Mouse (Mus musculus) embryonic facial prominence, embryonic 14.5 days (tissue): ENCODE results near the gene Hspb8. TPM values are rescaled to one million over a fixed set of nuclear protein-coding genes. Genes with fewer than 3 reads are reported as not detected.
"Not testable (repeated sequence)": the region's sequence is repeated elsewhere in the genome, so short reads cannot be mapped to it uniquely, and the experiment has no call there.

Source experiments
- ATAC-seq: fragments of 200-750 bp; cut with Nextera tagmentation; 2 replicates; pipeline ENCODE4 v1.8.0; 2017; ENCODE audit warnings: low read depth, moderate number of reproducible peaks, moderate TSS enrichment
- DNase-seq: peaks from one replicate; pipeline ENCODE4 v3.0.0-alpha.2; 2015; ENCODE audit warnings: low spot score
- H3K27ac ChIP-seq: fragments of 300-500 bp; sonication (generic); replicated peaks from 2 replicates; pipeline ENCODE4 v1.5.1; 2014; ENCODE audit warnings: low read depth, mild to moderate bottlenecking, low read length, moderate library complexity
- H3K27me3 ChIP-seq: fragments of 300-500 bp; sonication (generic); replicated peaks from 2 replicates; pipeline ENCODE4 v1.6.1; 2014; ENCODE audit warnings: low read length; ENCODE audit not compliant: control insufficient read depth, insufficient read depth
- H3K36me3 ChIP-seq: fragments of 300-500 bp; sonication (generic); 2 replicates; pipeline ENCODE4 v1.6.1; 2014; ENCODE audit warnings: low read length, mixed read lengths; ENCODE audit not compliant: control insufficient read depth, insufficient read depth
- H3K4me1 ChIP-seq: fragments of 300-500 bp; sonication (generic); 2 replicates; pipeline ENCODE4 v1.6.1; 2014; ENCODE audit warnings: antibody characterized with exemption, low read length; ENCODE audit not compliant: control insufficient read depth, insufficient read depth
- H3K4me2 ChIP-seq: fragments of 300-500 bp; sonication (generic); 2 replicates; pipeline ENCODE4 v1.6.1; 2014; ENCODE audit warnings: low read depth, mild to moderate bottlenecking, low read length, moderate library complexity, mixed read lengths
- H3K4me3 ChIP-seq: fragments of 300-500 bp; sonication (generic); 2 replicates; pipeline ENCODE4 v1.5.1; 2014; ENCODE audit warnings: low read depth, mild to moderate bottlenecking, low read length
- H3K9ac ChIP-seq: fragments of 300-500 bp; sonication (generic); 2 replicates; pipeline ENCODE4 v1.6.1; 2014; ENCODE audit warnings: low read depth, mild to moderate bottlenecking, low read length, moderate library complexity, mixed read lengths
- H3K9me3 ChIP-seq: fragments of 300-500 bp; sonication (generic); 2 replicates; pipeline ENCODE4 v1.6.1; 2016; ENCODE audit warnings: low read length; ENCODE audit not compliant: control insufficient read depth
- WGBS: fragments of 180-500 bp; shearing (Covaris S2); extraction: QIAGEN DNeasy Blood & Tissue Kit; methylation state at CpG from one replicate; pipeline ENCODE4 v1.1.7; 2014; 5-methylcytosine and 5-hydroxymethylcytosine counted together
- polyA plus RNA-seq: library from polyadenylated mRNA; unstranded; fragments of >200 nt; fragmentation: Nextera tagmentation; extraction: Ambion mirVana; gene quantifications from 2 replicates; pipeline ENCODE4 v1.2.1, GENCODE M21; 2014

The Hspb8 gene
- polyA plus RNA-seq, 1 experiment from 2014 or later, result 27.3 TPM

GRCm38 (mm10) chr5:116438328-116438727, 15.7 kb upstream of the Hspb8 start:
- no peaks in the 10 kb centered on the region; the same call in 1 of the 2 replicates for H3K27me3 ChIP-seq
- 44% methylated on average over 4 of the region's 4 CpGs for WGBS
- H3K36me3 ChIP-seq, result no peaks in the 10 kb centered on the region
- no peak overlapping the region for H3K4me2 ChIP-seq
- ATAC-seq (no peak), DNase-seq (no peak)
- H3K4me1 ChIP-seq, result peaks cover 3% of the 10 kb centered on the region; the same call in 1 of the 2 replicates
- no peak overlapping the region for H3K9ac ChIP-seq
- H3K4me3 ChIP-seq, result no peak overlapping the region
- H3K9me3 ChIP-seq, result no peaks in the 10 kb centered on the region
- no peak overlapping the region for H3K27ac ChIP-seq

- peaks cover 3% of the 10 kb centered on the region; the same call in 1 of the 2 replicates for H3K4me1 ChIP-seq
- H3K27me3 ChIP-seq, result no peaks in the 10 kb centered on the region
- no peak overlapping the region for H3K27ac ChIP-seq
- H3K9me3 ChIP-seq, result no peaks in the 10 kb centered on the region
- DNase-seq (no peak), ATAC-seq (no peak)
- H3K4me2 ChIP-seq, result no peak overlapping the region
- no peaks in the 10 kb centered on the region for H3K36me3 ChIP-seq
- H3K9ac ChIP-seq, result no peak overlapping the region
- H3K4me3 ChIP-seq, result no peak overlapping the region
Measured at GRCm38 (mm10) chr5:116436117-116436516, 13.5 kb upstream of the Hspb8 start.

DNA sequence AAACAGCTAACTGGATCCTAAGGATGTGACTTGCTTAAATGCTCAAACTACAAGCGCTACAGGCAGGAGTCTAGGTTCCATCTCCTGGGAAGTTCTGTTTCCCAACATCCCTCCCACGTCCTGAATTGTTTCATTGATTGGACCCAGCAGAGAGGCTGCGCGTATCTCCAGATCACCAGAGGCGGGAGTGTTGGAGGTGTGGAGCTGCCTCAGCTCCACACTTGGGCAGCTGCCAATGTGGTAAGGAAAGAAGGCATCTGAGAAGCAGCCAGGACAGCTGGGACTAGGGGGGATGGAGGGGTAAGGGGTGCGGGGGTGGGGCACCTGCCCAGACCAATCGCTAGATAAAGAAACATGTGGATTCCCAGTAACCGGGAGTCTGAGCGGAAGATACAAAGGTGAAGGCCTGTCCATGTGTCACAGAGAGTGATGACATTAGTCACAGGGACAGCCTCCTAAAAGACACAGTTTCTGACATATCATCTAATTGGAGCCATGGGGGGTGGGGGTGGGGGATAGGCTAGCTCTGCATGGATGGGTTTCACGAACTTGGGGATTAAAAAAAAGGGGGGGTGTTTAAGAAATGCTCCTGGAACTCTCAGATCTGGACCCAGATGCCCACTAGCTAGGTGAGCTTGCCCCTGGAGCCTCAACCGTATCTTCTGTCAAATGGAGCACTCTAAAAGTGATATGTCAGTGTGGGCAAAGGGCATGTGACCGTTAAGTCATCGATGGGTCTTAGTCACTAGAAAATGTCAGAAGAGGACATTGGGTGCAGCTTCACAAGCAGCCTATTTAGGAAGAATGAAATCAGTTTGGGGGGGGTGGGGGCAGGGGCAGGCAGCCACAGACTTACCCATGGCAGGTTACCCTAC, 12.5 kb upstream of the Hspb8 start:
- Histone ChIP-seq H3K4me1 (peaks cover 3% of the 10 kb centered on the region; the same call in 1 of the 2 replicates), H3K4me3 (no peak overlapping the region), H3K4me2 (no peak overlapping the region), H3K9ac (no peak overlapping the region), H3K27ac (no peak overlapping the region), H3K36me3 (no peaks in the 10 kb centered on the region), H3K27me3 (no peaks in the 10 kb centered on the region), H3K9me3 (no peaks in the 10 kb centered on the region)
- peak; percentile 83 for DNase-seq
- peak; percentile 77 for ATAC-seq
- WGBS, result 47% methylated on average over 13 of the region's 13 CpGs

- H3K9me3 ChIP-seq, result no peaks in the 10 kb centered on the region
- no peak overlapping the region for H3K27ac ChIP-seq
- no peak overlapping the region for H3K4me3 ChIP-seq
- H3K4me2 ChIP-seq, result no peak overlapping the region
- DNase-seq (peak; percentile 57), ATAC-seq (peak; percentile 38; the same call in 1 of the 2 replicates)
- WGBS, result 32% methylated on average over 7 of the region's 7 CpGs
- H3K9ac ChIP-seq, result no peak overlapping the region
- H3K27me3 ChIP-seq, result no peaks in the 10 kb centered on the region
- H3K36me3 ChIP-seq, result no peaks in the 10 kb centered on the region
- peaks cover 3% of the 10 kb centered on the region; the same call in 1 of the 2 replicates for H3K4me1 ChIP-seq
Measured at GRCm38 (mm10) chr5:116432871-116433270, 10.2 kb upstream of the Hspb8 start.

GRCm38 (mm10) chr5:116426701-116427100, 4.0 kb upstream of the Hspb8 start:
- no peaks in the 10 kb centered on the region for H3K9me3 ChIP-seq
- no peak overlapping the region for H3K27ac ChIP-seq
- H3K4me3 ChIP-seq, result no peak overlapping the region
- DNase-seq, result no peak
- WGBS, result 80% methylated on average over 2 of the region's 2 CpGs
- no peak overlapping the region for H3K4me2 ChIP-seq
- peaks cover 14% of the 10 kb centered on the region for H3K4me1 ChIP-seq
- no peaks in the 10 kb centered on the region for H3K36me3 ChIP-seq
- no peaks in the 10 kb centered on the region; the same call in 1 of the 2 replicates for H3K27me3 ChIP-seq
- ATAC-seq, result no peak
- H3K9ac ChIP-seq, result no peak overlapping the region

GRCm38 (mm10) chr5:116425709-116426108, 3.0 kb upstream of the Hspb8 start:
- whole genome bisulfite sequencing, result 89% methylated on average over 3 of the region's 3 CpGs
- not testable (repeated sequence) for H3K4me2 ChIP-seq, H3K36me3 ChIP-seq, H3K27me3 ChIP-seq, DNase-seq, H3K27ac ChIP-seq, H3K9ac ChIP-seq, H3K9me3 ChIP-seq, H3K4me3 ChIP-seq, ATAC-seq
- H3K4me1 ChIP-seq, result peaks cover 16% of the 10 kb centered on the region

GRCm38 (mm10) chr5:116425273-116425672, 2.6 kb upstream of the Hspb8 start:
- H3K9me3 ChIP-seq, result no peaks in the 10 kb centered on the region
- H3K9ac ChIP-seq, result no peak overlapping the region
- no peak overlapping the region for H3K27ac ChIP-seq
- no peak for DNase-seq
- no peak for ATAC-seq
- no peaks in the 10 kb centered on the region; the same call in 1 of the 2 replicates for H3K27me3 ChIP-seq
- 47% methylated on average over 7 of the region's 7 CpGs for WGBS
- peaks cover 20% of the 10 kb centered on the region for H3K4me1 ChIP-seq
- no peak overlapping the region for H3K4me3 ChIP-seq
- H3K4me2 ChIP-seq, result no peak overlapping the region
- H3K36me3 ChIP-seq, result no peaks in the 10 kb centered on the region

- Histone ChIP-seq H3K27ac (no peak overlapping the region), H3K4me1 (peaks cover 20% of the 10 kb centered on the region), H3K4me3 (no peak overlapping the region), H3K9me3 (no peaks in the 10 kb centered on the region), H3K36me3 (no peaks in the 10 kb centered on the region), H3K9ac (no peak overlapping the region), H3K4me2 (no peak overlapping the region), H3K27me3 (no peaks in the 10 kb centered on the region; the same call in 1 of the 2 replicates)
- 69% methylated on average over 8 of the region's 8 CpGs for WGBS
- ATAC-seq, result no peak
- DNase-seq, result no peak
Measured at GRCm38 (mm10) chr5:116423746-116424145, 1.1 kb upstream of the Hspb8 start.
